Mouse (Mus musculus): Measurements from ENCODE around the gene Ncf4. TPM values are rescaled to one million over a fixed set of nuclear protein-coding genes. Genes with fewer than 3 reads are reported as not detected.
A peak's percentile ranks its signal among the peaks of the same experiment; 100 is the strongest.

Gene Ncf4
- polyA plus RNA-seq, 1 experiment from 2014 or later: 2.2 TPM

- no peak for ATAC-seq (ENCODE audit: insufficient number of reproducible peaks, insufficient read depth, low FRiP score, low read depth)
- peak overlapping the region in 1 of 2 experiments; percentile 11; a peak in 1 of 4 replicates for H3K27ac ChIP-seq (replicated peaks in 1 of 2; ENCODE audit: control insufficient read depth in 1 of 2, insufficient read depth in 1 of 2, low read depth in 2 of 2, low read length in 2 of 2)
- H3K4me3 ChIP-seq (ENCODE audit: control insufficient read depth in 1 of 2, insufficient read depth in 1 of 2, low read depth in 1 of 2, low read length in 2 of 2): no peak overlapping the region
- H3K9me3 ChIP-seq (ENCODE audit: control insufficient read depth, low read length): no peaks in the 10 kb centered on the region
- no peaks in the 10 kb centered on the region; a peak in 1 of 4 replicates for H3K4me1 ChIP-seq (ENCODE audit: control insufficient read depth in 2 of 2, insufficient read depth in 2 of 2, low read length in 2 of 2)
- no peak overlapping the region for H3K4me2 ChIP-seq (ENCODE audit: low read length)
- H3K9ac ChIP-seq (ENCODE audit: low read length): no peak overlapping the region
- WGBS: 31% methylated on average over 7 of the region's 7 CpGs
- no peaks in the 10 kb centered on the region for H3K36me3 ChIP-seq (ENCODE audit: control insufficient read depth, insufficient read depth, low read length)
- H3K27me3 ChIP-seq (ENCODE audit: control insufficient read depth, insufficient read depth, low read length): peaks cover 18% of the 10 kb centered on the region
These were observed 12.9 kb downstream of the Ncf4 start for GRCm38 (mm10) chr15:78257326-78258050.

- no peaks in the 10 kb centered on the region for H3K9me3 ChIP-seq (ENCODE audit: control insufficient read depth, low read length)
- no peak overlapping the region for H3K9ac ChIP-seq (ENCODE audit: low read length)
- no peak; the same call in 1 of the 2 replicates for ATAC-seq (ENCODE audit: insufficient number of reproducible peaks, insufficient read depth, low FRiP score, low read depth)
- no peaks in the 10 kb centered on the region for H3K36me3 ChIP-seq (ENCODE audit: control insufficient read depth, insufficient read depth, low read length)
- peaks cover 18% of the 10 kb centered on the region for H3K27me3 ChIP-seq (ENCODE audit: control insufficient read depth, insufficient read depth, low read length)
- no peak overlapping the region for H3K4me3 ChIP-seq (ENCODE audit: control insufficient read depth in 1 of 2, insufficient read depth in 1 of 2, low read depth in 1 of 2, low read length in 2 of 2)
- no peaks in the 10 kb centered on the region; a peak in 1 of 4 replicates for H3K4me1 ChIP-seq (ENCODE audit: control insufficient read depth in 2 of 2, insufficient read depth in 2 of 2, low read length in 2 of 2)
- WGBS: 52% methylated on average over 10 of the region's 10 CpGs
- H3K27ac ChIP-seq (replicated peaks in 1 of 2; ENCODE audit: control insufficient read depth in 1 of 2, insufficient read depth in 1 of 2, low read depth in 2 of 2, low read length in 2 of 2): peak overlapping the region; percentile 1 to 11; a peak in 2 of 4 replicates
- no peak overlapping the region for H3K4me2 ChIP-seq (ENCODE audit: low read length)
These were observed 13.8 kb downstream of the Ncf4 start for GRCm38 (mm10) chr15:78258246-78258865.

DNA sequence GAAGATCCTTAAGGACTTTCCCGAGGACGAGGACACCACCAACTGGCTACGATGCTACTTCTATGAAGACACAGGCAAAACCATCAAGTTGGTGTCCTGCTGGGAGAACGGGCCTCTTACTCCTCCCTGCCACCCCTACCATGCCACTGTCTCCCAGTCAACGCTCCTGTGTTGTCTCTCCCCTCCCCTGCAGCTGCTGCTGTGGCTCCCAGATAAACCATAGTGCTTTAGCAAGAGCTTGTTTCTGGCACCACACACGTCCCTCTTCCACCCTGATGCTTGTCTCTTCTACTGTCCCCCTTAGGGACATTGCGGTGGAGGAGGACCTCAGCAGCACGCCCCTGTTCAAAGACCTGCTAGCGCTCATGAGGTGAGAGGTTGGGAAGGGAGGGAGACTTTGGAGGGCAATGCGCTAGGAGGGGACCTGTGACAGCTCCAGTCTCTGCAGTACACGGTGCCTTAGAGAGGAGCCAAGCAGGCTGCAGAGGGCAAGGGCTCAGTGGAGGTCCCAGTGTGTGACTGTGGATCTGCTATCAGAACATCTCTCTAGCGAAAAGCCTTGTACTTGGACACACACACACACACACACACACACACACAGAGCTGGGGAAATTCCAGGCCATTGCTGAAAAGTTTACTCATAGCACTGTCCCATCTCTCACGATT is 16.2 kb downstream of the Ncf4 start:
- no peak overlapping the region for H3K4me2 ChIP-seq (ENCODE audit: low read length)

GRCm38 (mm10) chr15:78263286-78263685 is 18.7 kb downstream of the Ncf4 start:
- Histone ChIP-seq H3K9me3 (ENCODE audit: control insufficient read depth, low read length) (no peaks in the 10 kb centered on the region), H3K36me3 (ENCODE audit: control insufficient read depth, insufficient read depth, low read length) (no peaks in the 10 kb centered on the region), H3K4me3 (ENCODE audit: control insufficient read depth in 1 of 2, insufficient read depth in 1 of 2, low read depth in 1 of 2, low read length in 2 of 2) (no peak overlapping the region), H3K4me1 (ENCODE audit: control insufficient read depth in 2 of 2, insufficient read depth in 2 of 2, low read length in 2 of 2) (peaks cover 0 to 6% of the 10 kb centered on the region in 2 experiments; a peak in 2 of 4 replicates), H3K27ac (replicated peaks in 1 of 2; ENCODE audit: control insufficient read depth in 1 of 2, insufficient read depth in 1 of 2, low read depth in 2 of 2, low read length in 2 of 2) (no peak overlapping the region), H3K27me3 (ENCODE audit: control insufficient read depth, insufficient read depth, low read length) (no peaks in the 10 kb centered on the region), H3K4me2 (ENCODE audit: low read length) (no peak overlapping the region), H3K9ac (ENCODE audit: low read length) (no peak overlapping the region)
- ATAC-seq (ENCODE audit: insufficient number of reproducible peaks, insufficient read depth, low FRiP score, low read depth): no peak
- 79% methylated on average over 3 of the region's 3 CpGs for WGBS

More for the DNA sequence above, 16.2 kb downstream of the Ncf4 start:
- ATAC-seq (ENCODE audit: insufficient number of reproducible peaks, insufficient read depth, low FRiP score, low read depth): no peak
- H3K9me3 ChIP-seq (ENCODE audit: control insufficient read depth, low read length): no peaks in the 10 kb centered on the region
- H3K4me1 ChIP-seq (ENCODE audit: control insufficient read depth in 2 of 2, insufficient read depth in 2 of 2, low read length in 2 of 2): no peaks in the 10 kb centered on the region; a peak in 1 of 4 replicates
- WGBS: 53% methylated on average over 13 of the region's 13 CpGs
- peaks cover 1% of the 10 kb centered on the region for H3K27me3 ChIP-seq (ENCODE audit: control insufficient read depth, insufficient read depth, low read length)
- H3K27ac ChIP-seq (replicated peaks in 1 of 2; ENCODE audit: control insufficient read depth in 1 of 2, insufficient read depth in 1 of 2, low read depth in 2 of 2, low read length in 2 of 2): no peak overlapping the region
- H3K36me3 ChIP-seq (ENCODE audit: control insufficient read depth, insufficient read depth, low read length): no peaks in the 10 kb centered on the region
- H3K4me3 ChIP-seq (ENCODE audit: control insufficient read depth in 1 of 2, insufficient read depth in 1 of 2, low read depth in 1 of 2, low read length in 2 of 2): no peak overlapping the region
- H3K9ac ChIP-seq (ENCODE audit: low read length): no peak overlapping the region

DNA sequence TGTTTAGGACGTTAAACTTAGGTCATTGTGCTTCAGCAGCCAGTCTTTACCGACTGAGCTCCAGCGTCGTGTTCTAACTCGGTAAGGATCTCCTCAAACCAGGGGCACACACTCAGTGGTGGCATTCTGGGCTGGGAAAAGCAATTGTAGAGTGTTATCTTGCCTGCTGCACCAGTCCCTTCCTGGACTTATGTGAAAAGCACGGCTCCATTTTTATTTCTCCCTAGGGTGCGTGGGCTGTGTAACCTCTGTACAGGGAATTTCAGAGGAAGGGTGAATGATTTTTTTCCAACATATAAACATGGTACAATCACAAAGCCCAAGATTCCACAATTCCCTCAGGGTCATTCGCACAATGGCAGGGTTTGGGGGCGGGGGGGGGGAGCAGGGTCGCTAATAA is 22.8 kb downstream of the Ncf4 start:
- H3K9ac ChIP-seq (ENCODE audit: low read length): no peak overlapping the region
- no peaks in the 10 kb centered on the region for H3K36me3 ChIP-seq (ENCODE audit: control insufficient read depth, insufficient read depth, low read length)
- H3K27ac ChIP-seq (replicated peaks in 1 of 2; ENCODE audit: control insufficient read depth in 1 of 2, insufficient read depth in 1 of 2, low read depth in 2 of 2, low read length in 2 of 2): 0 out of 4 replicates have a peak overlapping the region, but pooled peaks of 1 of the 2 experiments have one; percentile 10
- H3K4me3 ChIP-seq (ENCODE audit: control insufficient read depth in 1 of 2, insufficient read depth in 1 of 2, low read depth in 1 of 2, low read length in 2 of 2): no peak overlapping the region
- 0 out of 2 replicates have a peak, but pooled peaks have one; percentile 24 for ATAC-seq (ENCODE audit: insufficient number of reproducible peaks, insufficient read depth, low FRiP score, low read depth)
- H3K4me1 ChIP-seq (ENCODE audit: control insufficient read depth in 2 of 2, insufficient read depth in 2 of 2, low read length in 2 of 2): peaks cover 0 to 6% of the 10 kb centered on the region in 2 experiments; a peak in 2 of 4 replicates
- H3K4me2 ChIP-seq (ENCODE audit: low read length): no peak overlapping the region
- H3K9me3 ChIP-seq (ENCODE audit: control insufficient read depth, low read length): peaks cover 4% of the 10 kb centered on the region; the same call in 1 of the 2 replicates
- WGBS: 61% methylated on average over 10 of the region's 10 CpGs
- H3K27me3 ChIP-seq (ENCODE audit: control insufficient read depth, insufficient read depth, low read length): no peaks in the 10 kb centered on the region

DNA sequence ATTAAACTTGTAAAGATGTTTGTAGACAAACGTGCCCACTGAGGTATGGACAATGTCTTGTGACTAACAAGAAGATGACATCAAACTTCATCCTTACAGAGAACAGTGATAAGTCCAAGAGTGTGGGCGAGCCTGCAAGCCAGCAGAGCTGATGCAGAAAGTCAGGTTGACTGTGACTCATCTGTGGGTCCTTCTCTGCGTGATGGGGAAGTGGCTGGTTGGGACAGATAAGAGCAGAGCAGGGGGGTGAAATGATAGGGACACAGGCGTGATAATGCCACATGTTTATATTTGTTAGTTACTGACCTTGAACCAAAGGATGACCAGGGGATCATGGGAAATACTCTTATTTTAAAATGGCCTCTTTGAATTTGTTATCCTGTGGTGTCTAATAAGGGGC is 23.3 kb downstream of the Ncf4 start:
- Histone ChIP-seq H3K4me3 (ENCODE audit: control insufficient read depth in 1 of 2, insufficient read depth in 1 of 2, low read depth in 1 of 2, low read length in 2 of 2) (no peak overlapping the region), H3K27ac (replicated peaks in 1 of 2; ENCODE audit: control insufficient read depth in 1 of 2, insufficient read depth in 1 of 2, low read depth in 2 of 2, low read length in 2 of 2) (no peak overlapping the region), H3K4me2 (ENCODE audit: low read length) (no peak overlapping the region), H3K36me3 (ENCODE audit: control insufficient read depth, insufficient read depth, low read length) (no peaks in the 10 kb centered on the region), H3K27me3 (ENCODE audit: control insufficient read depth, insufficient read depth, low read length) (no peaks in the 10 kb centered on the region), H3K4me1 (ENCODE audit: control insufficient read depth in 2 of 2, insufficient read depth in 2 of 2, low read length in 2 of 2) (peaks cover 0 to 6% of the 10 kb centered on the region in 2 experiments; a peak in 2 of 4 replicates), H3K9ac (ENCODE audit: low read length) (no peak overlapping the region), H3K9me3 (ENCODE audit: control insufficient read depth, low read length) (peaks cover 4% of the 10 kb centered on the region; the same call in 1 of the 2 replicates)
- 0 out of 2 replicates have a peak, but pooled peaks have one; percentile 41 for ATAC-seq (ENCODE audit: insufficient number of reproducible peaks, insufficient read depth, low FRiP score, low read depth)
- 22% methylated on average over 4 of the region's 4 CpGs for WGBS

DNA sequence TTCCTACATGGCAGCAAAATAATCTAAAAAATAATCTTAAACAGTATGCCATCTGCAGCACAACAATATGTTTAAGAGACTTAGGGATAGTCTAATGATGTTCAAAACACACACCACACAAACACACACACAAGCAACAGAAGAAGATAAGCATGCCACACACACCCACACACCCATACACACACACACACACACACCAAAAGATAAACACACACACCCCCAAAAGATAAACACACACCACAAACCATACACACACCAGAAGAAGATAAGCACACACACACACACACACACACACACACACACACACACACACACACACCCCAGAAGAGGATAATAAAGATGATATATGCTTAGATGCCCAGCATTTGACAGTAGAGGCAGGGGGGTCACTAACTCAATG is 26.6 kb downstream of the Ncf4 start:
- Histone ChIP-seq H3K4me2 (ENCODE audit: low read length) (no peak overlapping the region), H3K9ac (ENCODE audit: low read length) (no peak overlapping the region), H3K36me3 (ENCODE audit: control insufficient read depth, insufficient read depth, low read length) (no peaks in the 10 kb centered on the region), H3K27me3 (ENCODE audit: control insufficient read depth, insufficient read depth, low read length) (no peaks in the 10 kb centered on the region), H3K4me1 (ENCODE audit: control insufficient read depth in 2 of 2, insufficient read depth in 2 of 2, low read length in 2 of 2) (peaks cover 0 to 6% of the 10 kb centered on the region in 2 experiments; a peak in 2 of 4 replicates), H3K9me3 (ENCODE audit: control insufficient read depth, low read length) (peaks cover 4% of the 10 kb centered on the region; the same call in 1 of the 2 replicates), H3K27ac (replicated peaks in 1 of 2; ENCODE audit: control insufficient read depth in 1 of 2, insufficient read depth in 1 of 2, low read depth in 2 of 2, low read length in 2 of 2) (no peak overlapping the region), H3K4me3 (ENCODE audit: control insufficient read depth in 1 of 2, insufficient read depth in 1 of 2, low read depth in 1 of 2, low read length in 2 of 2) (no peak overlapping the region)
- ATAC-seq (ENCODE audit: insufficient number of reproducible peaks, insufficient read depth, low FRiP score, low read depth): no peak
